Comparison of ENCODE assay signal across 10 mouse cellular contexts in genomic region chr14:120330454-120330853, GRCm38 (mm10). TPM values are rescaled to one million over a fixed set of nuclear protein-coding genes. Genes with fewer than 3 reads are reported as not detected.
A peak's percentile ranks its signal among the peaks of the same experiment; 100 is the strongest.
DNase-seq lines count a peak whose midpoint lies in the region; ATAC-seq lines count a peak whose summit lies in the region.
"Had no signal": no experiment of that assay in that cellular context is flagged by ENCODE, and none has a peak within 500 bp of the region (broad histone marks: within the 10 kb centered on the region; RNA-seq: fewer than 3 reads in every experiment).

No protein-coding gene starts in this region.

- no peak overlapping the region for H3K4me3 ChIP-seq in forebrain, embryonic 13.5 days
- H3K4me3 ChIP-seq in forebrain, embryonic 12.5 days (replicated peaks): no peak overlapping the region
- no peak overlapping the region for H3K4me3 ChIP-seq in kidney, embryonic 15.5 days (replicated peaks)
- H3K4me3 ChIP-seq: limb, embryonic 12.5 days had no signal

- H3K9me3 ChIP-seq in forebrain, embryonic 13.5 days (replicated peaks): no peaks in the 10 kb centered on the region
- H3K9me3 ChIP-seq in forebrain, embryonic 12.5 days: no peaks in the 10 kb centered on the region
- H3K9me3 ChIP-seq in kidney, embryonic 15.5 days (replicated peaks): no peaks in the 10 kb centered on the region
- H3K9me3 ChIP-seq: limb, embryonic 12.5 days had no signal

- no peak for DNase-seq in kidney, adult 11 months
- peak; percentile 82 for DNase-seq in cerebellum, adult 9-10 months
- DNase-seq in left cerebral cortex, postnatal 4 days: peak; percentile 38
- DNase-seq in gastrocnemius, postnatal 14 days: no peak

- no peak overlapping the region for H3K4me2 ChIP-seq in forebrain, embryonic 13.5 days
- H3K4me2 ChIP-seq in forebrain, embryonic 12.5 days: no peak overlapping the region
- no peak overlapping the region for H3K4me2 ChIP-seq in kidney, embryonic 15.5 days
- H3K4me2 ChIP-seq: limb, embryonic 12.5 days had no signal

- no peak overlapping the region for H3K9ac ChIP-seq in forebrain, embryonic 13.5 days
- no peak overlapping the region for H3K9ac ChIP-seq in forebrain, embryonic 12.5 days
- H3K9ac ChIP-seq in kidney, embryonic 15.5 days: no peak overlapping the region
- H3K9ac ChIP-seq: limb, embryonic 12.5 days had no signal

- peak overlapping the region; percentile 10; the same call in 1 of the 2 replicates for H3K27ac ChIP-seq in forebrain, embryonic 13.5 days
- H3K27ac ChIP-seq in forebrain, embryonic 12.5 days: no peak overlapping the region
- 0 out of 2 replicates have a peak overlapping the region, but pooled peaks have one; percentile 10 for H3K27ac ChIP-seq in kidney, embryonic 15.5 days
- H3K27ac ChIP-seq: limb, embryonic 12.5 days had no signal

- intact Hi-C loops in left cerebral cortex, postnatal 4 days (cut with DNase I): no loop called here
- intact Hi-C loops in gastrocnemius, postnatal 14 days (cut with DNase I; ENCODE audit: low total_unique reads): no loop called here

- ATAC-seq in forebrain, embryonic 13.5 days: peak; percentile 72
- no peak for ATAC-seq in forebrain, embryonic 12.5 days (ENCODE audit: low FRiP score)
- no peak for ATAC-seq in kidney, embryonic 15.5 days (replicated peaks; ENCODE audit: low FRiP score)
- ATAC-seq in granulocyte monocyte progenitor cell, adult 5-6 weeks (replicated peaks; ENCODE audit: poor library complexity, severe bottlenecking): no peak
- ATAC-seq: activated CD4-positive, CD25-positive, alpha-beta regulatory T cell, adult 4 months had no signal

- H3K36me3 ChIP-seq in forebrain, embryonic 13.5 days (ENCODE audit: poor library complexity, severe bottlenecking): no peaks in the 10 kb centered on the region
- no peaks in the 10 kb centered on the region for H3K36me3 ChIP-seq in forebrain, embryonic 12.5 days (replicated peaks)
- peaks cover 20% of the 10 kb centered on the region for H3K36me3 ChIP-seq in kidney, embryonic 15.5 days

- WGBS in forebrain, embryonic 13.5 days: 72% methylated on average over 12 of the region's 12 CpGs
- 80% methylated on average over 12 of the region's 12 CpGs for WGBS in forebrain, embryonic 12.5 days
- 66% methylated on average over 12 of the region's 12 CpGs for WGBS in kidney, embryonic 15.5 days

- H3K27me3 ChIP-seq in forebrain, embryonic 13.5 days: no peaks in the 10 kb centered on the region
- no peaks in the 10 kb centered on the region for H3K27me3 ChIP-seq in forebrain, embryonic 12.5 days
- H3K27me3 ChIP-seq in kidney, embryonic 15.5 days: no peaks in the 10 kb centered on the region
- H3K27me3 ChIP-seq: limb, embryonic 12.5 days had no signal

- peaks cover 14% of the 10 kb centered on the region; the same call in 1 of the 2 replicates for H3K4me1 ChIP-seq in forebrain, embryonic 13.5 days
- peaks cover 13% of the 10 kb centered on the region for H3K4me1 ChIP-seq in forebrain, embryonic 12.5 days
- H3K4me1 ChIP-seq in kidney, embryonic 15.5 days: peaks cover 32% of the 10 kb centered on the region

RNA-seq across cellular contexts. Expression of gene Mbnl2, which starts 55.0 kb away (rescaled TPM):
- 18.7 and 19.4 TPM in 2 replicates for polyA plus RNA-seq in forebrain, embryonic 13.5 days (2015; fragmentation: Nextera tagmentation; extraction: Ambion mirVana)
- polyA plus RNA-seq in forebrain, embryonic 12.5 days (2016; fragmentation: Nextera tagmentation; extraction: Ambion mirVana): 29.4 and 32.5 TPM in 2 replicates
- polyA plus RNA-seq in kidney, embryonic 15.5 days (2015; fragmentation: Nextera tagmentation; extraction: Ambion mirVana): 91.4 and 91.7 TPM in 2 replicates
- 10 to 100 TPM; 39.9 to 41.2 TPM for total RNA-seq in left cerebral cortex, postnatal 4 days (2021)
- 55.0 and 74.3 TPM in 2 replicates for total RNA-seq in granulocyte monocyte progenitor cell, adult 5-6 weeks (2014; fragmentation: Nextera tagmentation)
- 66.8 and 83.5 TPM in 2 replicates for total RNA-seq in granulocyte monocyte progenitor cell, adult 5-6 weeks (2017)
- 100 to 1,000 TPM; 232 to 277 TPM for total RNA-seq in gastrocnemius, postnatal 14 days (2021)

Comparison
In these comparisons a context has a peak if more than half of its experiments do, and no peak if none do; other contexts are left out.
1. DNase-seq: peak in cerebellum, adult 9-10 months (single experiment) and left cerebral cortex, postnatal 4 days (single experiment); none in kidney, adult 11 months (single experiment) and gastrocnemius, postnatal 14 days (single experiment).